Mouse (Mus musculus) cerebellum, adult 2 months (tissue): ENCODE data around the gene Hoxa6. TPM values are rescaled to one million over a fixed set of nuclear protein-coding genes. Genes with fewer than 3 reads are reported as not detected.

Source experiments
- DNase-seq, 2 experiments: peaks; one replicate each; pipeline ENCODE4 v3.0.0; 2021
- H3K27ac ChIP-seq: fragments of 200-500 bp; 2 replicates; pipeline ENCODE4 v1.5.1; 2012; ENCODE audit warnings: low read length, control low read depth, inconsistent platforms; ENCODE audit not compliant: insufficient read depth
- H3K27me3 ChIP-seq: fragments of 200-500 bp; 2 replicates; pipeline ENCODE4 v1.6.1; 2012; ENCODE audit warnings: inconsistent platforms, mild to moderate bottlenecking, low read length, moderate library complexity; ENCODE audit not compliant: control insufficient read depth, insufficient read depth
- H3K4me1 ChIP-seq: fragments of 200-500 bp; 2 replicates; pipeline ENCODE4 v1.6.1; 2011; ENCODE audit warnings: low read length; ENCODE audit not compliant: control insufficient read depth, insufficient read depth
- H3K4me3 ChIP-seq: fragments of 200-500 bp; replicated peaks from 2 replicates; pipeline ENCODE3; 2011; ENCODE audit warnings: mild to moderate bottlenecking, low read depth, low read length, control low read depth; ENCODE audit not compliant: insufficient read depth
- CTCF ChIP-seq: fragments of 200-500 bp; IDR thresholded peaks from 2 replicates; pipeline ENCODE4 v1.5.1; 2011; ENCODE audit warnings: low read depth, mild to moderate bottlenecking, control low read depth, low read length, moderate library complexity, borderline replicate concordance; ENCODE audit not compliant: insufficient read depth
- POLR2A ChIP-seq: fragments of 200-500 bp; IDR thresholded peaks from 2 replicates; pipeline ENCODE4 v1.6.1; 2011; ENCODE audit warnings: low read length, control low read depth, borderline replicate concordance; ENCODE audit not compliant: insufficient read depth
- WGBS: fragments of 180-500 bp; shearing (Covaris S2); methylation state at CpG from one replicate; pipeline ENCODE4 v1.1.7; 2018; 5-methylcytosine and 5-hydroxymethylcytosine counted together
- polyA plus RNA-seq: library from polyadenylated mRNA; depleted of rRNA; stranded (reverse); fragments of >200 nt; gene quantifications from 2 replicates; pipeline ENCODE4 v1.2.3, GENCODE M21; 2012

Hoxa6 gene
- polyA plus RNA-seq, 1 experiment: 0.46 TPM

- no peak overlapping the region for H3K4me3 ChIP-seq
- TF ChIP-seq POLR2A: no peak
- TF ChIP-seq CTCF: no peak
- no peak overlapping the region for H3K27ac ChIP-seq
- peaks cover 18% of the 10 kb centered on the region for H3K27me3 ChIP-seq
- no peak for DNase-seq
- no peaks in the 10 kb centered on the region for H3K4me1 ChIP-seq
Observed at GRCm38 (mm10) chr6:52207684-52207976, 892 bp downstream of the Hoxa6 start.

- no peak for TF ChIP-seq CTCF
- 7% methylated on average over 4 of the region's 4 CpGs for WGBS
- Histone ChIP-seq H3K27me3 (peaks cover 17% of the 10 kb centered on the region), H3K4me3 (no peak overlapping the region), H3K27ac (no peak overlapping the region), H3K4me1 (no peaks in the 10 kb centered on the region)
- DNase-seq: no peak
Observed at GRCm38 (mm10) chr6:52206882-52207683, 1.4 kb downstream of the Hoxa6 start.

- peaks cover 17% of the 10 kb centered on the region for H3K27me3 ChIP-seq
- WGBS: 3% methylated on average over 55 of the region's 55 CpGs
- no peak overlapping the region for H3K4me3 ChIP-seq
- no peak overlapping the region for H3K27ac ChIP-seq
- no peak for DNase-seq
- TF ChIP-seq POLR2A (no peak), CTCF (no peak)
- no peaks in the 10 kb centered on the region for H3K4me1 ChIP-seq
Observed at GRCm38 (mm10) chr6:52205638-52206621, 2.6 kb downstream of the Hoxa6 start.

- H3K4me3 ChIP-seq: no peak overlapping the region
- H3K4me1 ChIP-seq: no peaks in the 10 kb centered on the region
- no peak for TF ChIP-seq CTCF
- TF ChIP-seq POLR2A: no peak
- DNase-seq: no peak
- H3K27me3 ChIP-seq: peaks cover 17% of the 10 kb centered on the region
- H3K27ac ChIP-seq: no peak overlapping the region
- 5% methylated on average over 14 of the region's 14 CpGs for WGBS
Observed at GRCm38 (mm10) chr6:52205221-52205620, 3.3 kb downstream of the Hoxa6 start.

- H3K27me3 ChIP-seq: peaks cover 17% of the 10 kb centered on the region
- no peak for DNase-seq
- H3K4me1 ChIP-seq: no peaks in the 10 kb centered on the region
- H3K4me3 ChIP-seq: no peak within 1 kb of the TSS
- TF ChIP-seq POLR2A (no peak), CTCF (no peak)
- no peak within 1 kb of the TSS for H3K27ac ChIP-seq
- WGBS: 2% methylated on average over 65 of the region's 65 CpGs
Observed at GRCm38 (mm10) chr6:52204050-52204752, 4.3 kb downstream of the Hoxa6 start, which contains the start of gene Hoxa5. Hoxa5 (minus strand) TSS chr6:52204587.

GRCm38 (mm10) chr6:52203371-52204049 is 5.0 kb downstream of the Hoxa6 start:
- no peak for TF ChIP-seq CTCF
- TF ChIP-seq POLR2A: no peak
- no peak for DNase-seq
- Histone ChIP-seq H3K27ac (no peak overlapping the region), H3K4me3 (no peak overlapping the region), H3K27me3 (peaks cover 17% of the 10 kb centered on the region), H3K4me1 (no peaks in the 10 kb centered on the region)
- 1% methylated on average over 46 of the region's 46 CpGs for WGBS

- H3K4me3 ChIP-seq: no peak overlapping the region
- no peak overlapping the region for H3K27ac ChIP-seq
- H3K4me1 ChIP-seq: no peaks in the 10 kb centered on the region
- TF ChIP-seq POLR2A (no peak), CTCF (no peak)
- WGBS: 2% methylated on average over 10 of the region's 10 CpGs
- peaks cover 17% of the 10 kb centered on the region for H3K27me3 ChIP-seq
- DNase-seq: no peak
Observed at GRCm38 (mm10) chr6:52203121-52203370, 5.5 kb downstream of the Hoxa6 start.
